Mouse (Mus musculus) layer of hippocampus, adult 6 months (tissue): ENCODE measurements around the gene Cd300ld2. TPM values are rescaled to one million over a fixed set of nuclear protein-coding genes. Genes with fewer than 3 reads are reported as not detected.

ENCODE experiments used
- long read RNA-seq, 2 experiments: library from polyadenylated mRNA; unstranded; transcript quantifications; one replicate each; pipeline ENCODE4 v2.0.0; 2019 to 2020
- polyA plus RNA-seq: library from polyadenylated mRNA; unstranded; fragments of <200 nt; fragmentation: Nextera tagmentation; gene quantifications from 2 replicates; pipeline ENCODE4 v1.2.3, GENCODE M21; 2021

The Cd300ld2 gene
- polyA plus RNA-seq, result not detected in 2 replicates
- long read RNA-seq, experiment 1, result 0 reads
- long read RNA-seq, experiment 2, result 0 reads

DNA sequence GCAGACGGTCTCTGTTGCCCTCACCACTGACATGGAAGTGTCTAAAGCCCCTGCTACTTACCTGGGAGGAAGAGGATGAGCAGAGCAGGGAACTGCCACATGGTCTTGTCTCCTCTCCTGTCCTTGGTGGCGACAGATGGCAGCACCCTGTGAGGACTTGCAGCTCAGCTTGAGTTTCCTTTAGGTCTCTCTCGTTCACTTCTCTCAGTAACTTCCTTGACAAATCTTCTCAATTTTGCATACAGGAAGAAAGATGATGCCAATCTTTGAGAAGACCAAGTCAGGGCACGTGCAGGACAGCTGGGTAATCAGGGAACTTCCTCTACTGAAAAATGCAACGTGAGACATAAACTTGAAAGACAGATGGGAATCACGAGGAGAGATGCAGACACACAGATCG lies at the start of gene Cd300ld2:
Cd300ld2 (minus strand) TSS at position 101 of the 400 bp plus-strand sequence.

DNA sequence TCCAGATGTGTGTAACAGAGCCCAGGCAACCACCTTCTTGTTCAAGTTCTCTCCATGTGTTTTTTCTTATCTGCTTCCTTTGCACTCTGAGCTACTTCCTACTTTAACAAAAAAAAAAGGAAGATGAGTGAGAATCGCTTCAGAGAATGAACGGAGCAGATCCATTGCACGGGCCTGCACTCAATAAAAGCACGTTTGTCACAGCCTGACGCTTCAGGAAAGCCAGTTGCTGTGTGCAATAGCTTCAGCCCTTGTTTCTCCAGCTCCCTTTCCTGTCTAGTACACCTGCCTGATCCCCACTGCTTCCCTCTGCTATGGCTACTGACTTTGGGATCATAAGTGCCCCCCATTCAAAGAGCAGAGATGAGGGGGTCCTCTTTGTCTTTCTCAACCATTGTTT lies 46.1 kb upstream of the Cd300ld2 start, which contains the start of gene Cd300e:
Cd300e (minus strand) TSS at position 101 of the 400 bp plus-strand sequence.

DNA sequence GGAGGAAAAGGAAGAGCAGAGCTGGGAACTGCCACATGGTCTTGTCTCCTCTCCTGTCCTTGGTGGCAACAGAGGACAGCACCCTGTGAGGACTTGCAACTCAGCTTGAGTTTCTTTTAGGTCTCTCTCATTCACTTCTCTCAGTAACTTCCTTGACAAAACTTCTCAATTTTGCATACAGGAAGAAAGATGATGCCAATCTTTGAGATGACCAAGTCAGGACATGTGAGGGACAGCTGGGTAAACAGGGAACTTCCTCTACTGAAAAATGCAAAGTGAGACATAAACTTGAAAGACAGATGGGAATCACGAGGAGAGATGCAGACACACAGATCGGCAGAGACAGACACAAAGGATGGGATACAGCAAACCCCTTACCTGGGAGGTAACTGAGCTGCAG lies 32.3 kb upstream of the Cd300ld2 start, which contains the start of gene Cd300ld3:
Cd300ld3 (minus strand) TSS at position 151 of the 400 bp plus-strand sequence.

DNA sequence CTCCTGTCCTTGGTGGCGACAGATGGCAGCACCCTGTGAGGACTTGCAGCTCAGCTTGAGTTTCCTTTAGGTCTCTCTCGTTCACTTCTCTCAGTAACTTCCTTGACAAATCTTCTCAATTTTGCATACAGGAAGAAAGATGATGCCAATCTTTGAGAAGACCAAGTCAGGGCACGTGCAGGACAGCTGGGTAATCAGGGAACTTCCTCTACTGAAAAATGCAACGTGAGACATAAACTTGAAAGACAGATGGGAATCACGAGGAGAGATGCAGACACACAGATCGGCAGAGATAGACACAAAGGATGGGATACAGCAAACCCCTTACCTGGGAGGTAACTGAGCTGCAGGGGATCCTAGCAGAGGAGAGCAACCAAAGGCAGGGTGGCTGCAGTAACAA lies 21.7 kb upstream of the Cd300ld2 start, which contains the start of gene Cd300ld5:
Cd300ld5 (minus strand) TSS at position 101 of the 400 bp plus-strand sequence.

DNA sequence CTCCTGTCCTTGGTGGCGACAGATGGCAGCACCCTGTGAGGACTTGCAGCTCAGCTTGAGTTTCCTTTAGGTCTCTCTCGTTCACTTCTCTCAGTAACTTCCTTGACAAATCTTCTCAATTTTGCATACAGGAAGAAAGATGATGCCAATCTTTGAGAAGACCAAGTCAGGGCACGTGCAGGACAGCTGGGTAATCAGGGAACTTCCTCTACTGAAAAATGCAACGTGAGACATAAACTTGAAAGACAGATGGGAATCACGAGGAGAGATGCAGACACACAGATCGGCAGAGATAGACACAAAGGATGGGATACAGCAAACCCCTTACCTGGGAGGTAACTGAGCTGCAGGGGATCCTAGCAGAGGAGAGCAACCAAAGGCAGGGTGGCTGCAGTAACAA lies 10.9 kb upstream of the Cd300ld2 start, which contains the start of gene Cd300ld4:
Cd300ld4 (minus strand) TSS at position 101 of the 400 bp plus-strand sequence.

DNA sequence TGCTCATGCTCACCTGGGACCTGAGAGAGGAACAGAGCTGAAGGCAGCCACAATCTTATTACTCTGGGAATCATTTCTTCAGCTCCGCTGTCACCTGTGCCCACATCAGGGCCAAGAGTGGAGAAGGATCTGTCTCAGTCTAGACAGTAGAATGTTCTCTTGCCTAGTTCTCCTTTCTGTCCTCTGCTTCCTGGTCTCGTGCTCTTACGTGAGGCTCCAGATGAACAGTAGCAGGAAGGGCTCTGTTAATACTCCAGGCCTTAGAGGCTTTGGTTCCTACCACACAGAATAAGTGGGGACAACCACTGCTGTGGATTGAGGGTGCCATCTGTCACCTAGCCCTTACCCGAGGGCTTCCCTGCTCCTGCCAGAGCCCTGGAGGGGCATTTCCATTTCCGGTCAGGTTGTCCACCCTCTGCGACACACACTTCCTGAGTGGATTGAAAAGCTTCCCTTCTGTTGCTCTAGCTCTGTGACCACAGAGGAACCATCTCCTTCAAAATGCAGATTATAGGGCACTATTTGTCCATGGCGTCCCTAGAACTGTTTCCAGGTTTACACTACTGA lies 14.4 kb downstream of the Cd300ld2 start, which contains the start of gene Cd300c2:
Cd300c2 (minus strand) TSS at position 407 of the 567 bp plus-strand sequence.

DNA sequence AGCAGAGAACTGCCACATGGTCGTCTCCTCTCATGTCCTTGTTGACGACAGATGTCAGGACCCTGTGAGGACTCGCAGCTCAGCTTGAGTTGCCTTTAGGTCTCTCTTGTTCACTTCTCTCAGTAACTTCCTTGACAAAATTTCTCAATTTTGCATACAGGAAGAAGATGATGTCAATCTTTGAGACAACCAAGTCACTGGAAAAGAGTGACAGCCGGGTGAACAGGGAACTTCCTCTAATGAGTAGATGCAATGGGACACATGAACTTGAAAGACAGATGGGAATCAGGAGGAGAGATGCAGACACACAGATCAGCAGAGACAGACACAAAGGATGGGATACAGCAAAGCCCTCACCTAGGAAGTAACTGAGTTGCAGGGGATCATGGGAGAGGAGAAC lies 26.2 kb downstream of the Cd300ld2 start, which contains the start of gene Cd300ld:
Cd300ld (minus strand) TSS at position 130 of the 400 bp plus-strand sequence.

DNA sequence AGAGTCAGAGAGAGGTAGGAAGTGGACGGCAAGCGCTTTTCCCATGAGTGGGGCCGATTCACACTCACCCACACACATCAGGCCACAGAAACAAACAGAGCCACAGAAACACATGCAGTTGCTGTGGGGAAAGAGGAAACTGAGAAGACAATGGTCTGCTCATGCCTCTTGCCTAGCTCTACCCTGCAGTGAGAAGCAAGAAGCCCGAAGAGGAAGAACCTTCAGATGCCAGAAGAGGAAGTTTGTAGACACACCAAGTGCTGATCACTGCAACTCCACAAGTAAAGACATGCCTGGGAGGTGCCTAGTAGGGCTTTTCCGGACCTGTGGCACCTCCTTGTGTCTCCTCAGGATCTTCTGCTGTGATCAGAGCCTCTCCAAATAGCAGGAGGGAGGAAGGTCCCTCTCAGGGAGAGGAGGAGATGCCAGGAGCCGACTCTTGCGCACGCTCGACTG lies 47.2 kb downstream of the Cd300ld2 start, which contains the start of gene Cd300c:
Cd300c (minus strand) TSS at position 406 of the 456 bp plus-strand sequence.

Other genes with a start within 250 kb of the Cd300ld2 start
- gene Btbd17, start 220.2 kb downstream of the Cd300ld2 start, polyA plus RNA-seq, result 97.8 and 99.0 TPM in 2 replicates
- not detected in 2 replicates for gene Gpr142, start 217.3 kb downstream of the Cd300ld2 start, polyA plus RNA-seq
- 3.1 and 6.1 TPM in 2 replicates for gene Gprc5c, start 165.0 kb downstream of the Cd300ld2 start, polyA plus RNA-seq
- gene Cd300a, start 126.2 kb downstream of the Cd300ld2 start, polyA plus RNA-seq, result 0.95 and 1.2 TPM in 2 replicates
- gene Cd300lb, start 81.8 kb downstream of the Cd300ld2 start, polyA plus RNA-seq, result 0.05 TPM in 1 of 2 replicates, not detected in the other
- gene Cd300c, start 47.0 kb downstream of the Cd300ld2 start, polyA plus RNA-seq, result not detected in 2 replicates
- 0.05 TPM in 1 of 2 replicates, not detected in the other for gene Cd300ld, start 26.3 kb downstream of the Cd300ld2 start, polyA plus RNA-seq
- gene Cd300c2, start 14.3 kb downstream of the Cd300ld2 start, polyA plus RNA-seq, result 5.0 and 6.7 TPM in 2 replicates
- 0.82 and 2.2 TPM in 2 replicates for gene Cd300ld4, start 10.8 kb upstream of the Cd300ld2 start, polyA plus RNA-seq
- gene Cd300ld5, start 21.6 kb upstream of the Cd300ld2 start, polyA plus RNA-seq, result 0.44 and 0.52 TPM in 2 replicates
- gene Cd300ld3, start 32.2 kb upstream of the Cd300ld2 start, polyA plus RNA-seq, result 0.87 and 1.1 TPM in 2 replicates
- 0.06 TPM in 1 of 2 replicates, not detected in the other for gene Cd300e, start 46.0 kb upstream of the Cd300ld2 start, polyA plus RNA-seq
- gene Rab37, start 75.2 kb upstream of the Cd300ld2 start, polyA plus RNA-seq, result 1.3 and 1.6 TPM in 2 replicates
- 0.11 TPM in 1 of 2 replicates, not detected in the other for gene Cd300lf, start 117.8 kb upstream of the Cd300ld2 start, polyA plus RNA-seq
- 23.9 and 27.7 TPM in 2 replicates for gene Slc9a3r1, start 147.1 kb upstream of the Cd300ld2 start, polyA plus RNA-seq
- gene Tmem104, start 171.3 kb upstream of the Cd300ld2 start, polyA plus RNA-seq, result 23.0 and 28.3 TPM in 2 replicates
- gene Nat9, start 171.7 kb upstream of the Cd300ld2 start, polyA plus RNA-seq, result 40.7 and 42.7 TPM in 2 replicates